Mouse (Mus musculus): ENCODE results near the gene Cma1. TPM values are rescaled to one million over a fixed set of nuclear protein-coding genes. Genes with fewer than 3 reads are reported as not detected.
A peak's percentile ranks its signal among the peaks of the same experiment; 100 is the strongest.

Gene Cma1
- polyA plus RNA-seq, 1 experiment, result 0.90 TPM

DNA sequence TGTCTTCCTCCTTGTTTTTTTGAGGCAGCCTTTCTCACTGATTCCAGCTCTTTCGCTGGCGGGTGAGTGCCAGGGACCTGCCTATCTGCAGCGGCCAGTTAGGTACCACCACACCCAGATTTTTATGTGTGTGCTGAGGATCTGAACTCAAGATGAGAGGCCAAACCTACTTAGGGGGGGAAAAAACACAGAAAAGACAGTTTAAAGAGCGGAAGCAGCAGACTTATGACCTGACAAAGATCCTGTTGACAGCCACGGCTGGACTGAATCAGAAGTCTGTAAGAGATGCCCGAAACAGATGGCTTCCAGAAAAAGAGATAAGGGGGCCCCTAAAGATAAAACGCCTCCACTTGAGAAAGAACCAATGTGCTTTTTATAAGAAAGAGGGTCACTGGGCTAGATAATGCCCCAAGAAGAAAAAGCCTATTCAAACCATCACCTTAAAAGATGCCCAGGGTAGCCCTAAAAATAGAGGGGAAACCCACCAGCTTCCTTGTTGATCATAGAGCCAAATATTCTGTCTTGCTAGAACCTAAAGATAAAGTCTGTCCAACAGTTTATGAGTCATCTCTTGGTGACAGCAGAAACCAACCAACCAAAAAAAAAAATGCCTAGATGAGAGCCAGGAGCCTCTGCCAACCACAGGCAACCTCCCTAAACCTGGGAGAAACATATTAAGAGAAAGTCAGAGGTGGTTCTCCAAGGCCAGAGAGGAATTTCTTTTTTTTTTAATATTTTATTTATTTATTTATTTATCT lies 21.8 kb downstream of the Cma1 start:
- H3K27me3 ChIP-seq (ENCODE audit: control insufficient read depth, insufficient read depth, insufficient read length), result no peaks in the 10 kb centered on the region
- H3K79me3 ChIP-seq (ENCODE audit: low read depth), result no peaks in the 10 kb centered on the region
- no peaks in the 10 kb centered on the region for H3K79me2 ChIP-seq (ENCODE audit: control insufficient read depth, insufficient read depth)
- H3ac ChIP-seq (ENCODE audit: control insufficient read depth, insufficient read length, low read depth), result no peak overlapping the region
- H3K4me3 ChIP-seq (ENCODE audit: insufficient read depth, poor library complexity, severe bottlenecking), result no peak overlapping the region
- TF ChIP-seq USF1 (IDR thresholded peaks at IDR 0.05; ENCODE audit: low read depth), result no peak
- no peak for TF ChIP-seq MYOG (IDR thresholded peaks at IDR 0.05; ENCODE audit: control insufficient read depth, extremely low read depth, insufficient read length)
- TF ChIP-seq CEBPB (IDR thresholded peaks at IDR 0.05; ENCODE audit: low read depth), result no peak
- no peak for TF ChIP-seq CTCF (IDR thresholded peaks at IDR 0.05; ENCODE audit: control insufficient read depth, insufficient read depth, insufficient read length)
- TF ChIP-seq MYOD1 (IDR thresholded peaks at IDR 0.05; ENCODE audit: control insufficient read depth, insufficient read length, low read depth), result no peak
- no peak for TF ChIP-seq MAX (IDR thresholded peaks at IDR 0.05)
- no peak for TF ChIP-seq FOSL1 (IDR thresholded peaks at IDR 0.05; ENCODE audit: insufficient read depth, low read length, poor library complexity, severe bottlenecking)
- H3K36me3 ChIP-seq (ENCODE audit: control insufficient read depth, insufficient read depth), result no peaks in the 10 kb centered on the region

DNA sequence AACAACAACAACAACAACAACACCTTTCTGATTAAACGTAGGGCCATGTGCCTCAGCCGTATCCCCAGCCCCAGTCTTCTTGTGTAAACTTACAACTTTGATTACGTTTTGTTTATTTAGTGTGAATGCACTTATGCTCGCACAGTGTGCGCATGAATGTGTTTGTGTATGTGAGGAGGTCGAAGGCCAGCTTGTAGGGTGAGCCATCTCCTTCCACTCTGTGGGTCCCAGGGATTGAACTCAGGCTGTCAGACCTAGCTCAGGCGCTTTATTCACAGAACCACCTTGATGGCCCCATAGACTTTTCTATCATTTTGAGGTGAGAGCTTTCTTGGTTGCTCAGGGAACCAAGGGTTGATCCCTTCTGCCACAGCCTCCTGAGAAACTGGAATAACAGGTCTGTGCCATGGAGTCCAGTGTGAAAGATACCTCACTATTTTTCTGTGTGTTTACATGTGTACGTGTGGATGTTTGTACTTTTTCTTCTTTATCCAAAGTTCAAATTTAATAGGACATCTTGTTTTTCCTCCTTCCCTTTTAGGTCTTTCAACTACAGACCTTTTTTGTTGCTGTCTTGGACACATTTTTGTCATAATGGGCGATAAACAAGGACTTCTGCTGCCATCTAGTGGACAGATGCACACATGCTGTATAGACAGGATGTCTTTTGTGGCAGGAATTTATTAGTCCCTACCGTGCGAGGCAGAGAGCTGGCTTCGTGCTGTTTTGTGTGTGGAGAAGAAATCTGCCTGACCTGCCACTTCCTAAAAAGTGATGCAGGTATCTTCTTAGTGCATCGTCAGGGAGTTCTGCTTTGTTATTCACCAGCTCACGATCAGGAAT lies 26.0 kb downstream of the Cma1 start:
- TF ChIP-seq CTCF (IDR thresholded peaks at IDR 0.05; ENCODE audit: control insufficient read depth, insufficient read depth, insufficient read length), result peak; percentile 60
- TF ChIP-seq MYOD1 (IDR thresholded peaks at IDR 0.05; ENCODE audit: control insufficient read depth, insufficient read length, low read depth), result no peak
- H3K36me3 ChIP-seq (ENCODE audit: control insufficient read depth, insufficient read depth), result no peaks in the 10 kb centered on the region
- H3K27me3 ChIP-seq (ENCODE audit: control insufficient read depth, insufficient read depth, insufficient read length), result no peaks in the 10 kb centered on the region
- H3K4me3 ChIP-seq (ENCODE audit: insufficient read depth, poor library complexity, severe bottlenecking), result no peak overlapping the region
- no peaks in the 10 kb centered on the region for H3K79me2 ChIP-seq (ENCODE audit: control insufficient read depth, insufficient read depth)
- no peaks in the 10 kb centered on the region for H3K79me3 ChIP-seq (ENCODE audit: low read depth)
- no peak overlapping the region for H3ac ChIP-seq (ENCODE audit: control insufficient read depth, insufficient read length, low read depth)

GRCm38 (mm10) chr14:55913406-55913805 lies 31.1 kb downstream of the Cma1 start:
- no peaks in the 10 kb centered on the region for H3K79me3 ChIP-seq (ENCODE audit: low read depth)
- TF ChIP-seq FOSL1 (IDR thresholded peaks at IDR 0.05; ENCODE audit: insufficient read depth, low read length, poor library complexity, severe bottlenecking) (no peak), MAX (IDR thresholded peaks at IDR 0.05) (no peak), CEBPB (IDR thresholded peaks at IDR 0.05; ENCODE audit: low read depth) (no peak), CTCF (IDR thresholded peaks at IDR 0.05; ENCODE audit: control insufficient read depth, insufficient read depth, insufficient read length) (no peak), MYOG (IDR thresholded peaks at IDR 0.05; ENCODE audit: control insufficient read depth, extremely low read depth, insufficient read length) (no peak), USF1 (IDR thresholded peaks at IDR 0.05; ENCODE audit: low read depth) (no peak), MYOD1 (IDR thresholded peaks at IDR 0.05; ENCODE audit: control insufficient read depth, insufficient read length, low read depth) (no peak)
- H3K36me3 ChIP-seq (ENCODE audit: control insufficient read depth, insufficient read depth), result no peaks in the 10 kb centered on the region
- H3K79me2 ChIP-seq (ENCODE audit: control insufficient read depth, insufficient read depth), result no peaks in the 10 kb centered on the region
- H3K27me3 ChIP-seq (ENCODE audit: control insufficient read depth, insufficient read depth, insufficient read length), result no peaks in the 10 kb centered on the region
- no peak overlapping the region for H3ac ChIP-seq (ENCODE audit: control insufficient read depth, insufficient read length, low read depth)
- H3K4me3 ChIP-seq (ENCODE audit: insufficient read depth, poor library complexity, severe bottlenecking), result no peak overlapping the region

DNA sequence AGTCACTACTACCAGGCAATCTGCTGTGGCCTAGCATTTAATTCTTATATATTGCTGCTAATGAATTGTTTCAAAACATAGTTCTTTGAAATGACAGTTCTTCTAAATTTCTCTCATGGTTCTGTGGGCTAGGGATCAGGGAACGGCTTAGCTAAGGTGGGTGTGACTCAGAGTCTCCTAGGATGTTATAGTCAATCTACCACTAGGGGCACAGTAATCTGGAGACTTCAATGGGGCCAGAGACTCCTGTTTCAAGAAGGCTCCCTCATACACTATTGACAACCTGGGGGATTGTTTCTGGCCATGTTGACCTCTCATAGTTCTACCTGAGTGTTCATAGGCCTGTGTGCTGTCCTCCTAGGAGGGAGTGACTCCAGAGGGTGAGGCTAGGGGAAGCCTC lies 39.0 kb downstream of the Cma1 start:
- Histone ChIP-seq H3K4me3 (ENCODE audit: insufficient read depth, poor library complexity, severe bottlenecking) (no peak overlapping the region), H3K79me3 (ENCODE audit: low read depth) (no peaks in the 10 kb centered on the region), H3K79me2 (ENCODE audit: control insufficient read depth, insufficient read depth) (no peaks in the 10 kb centered on the region), H3K27me3 (ENCODE audit: control insufficient read depth, insufficient read depth, insufficient read length) (peaks cover 6% of the 10 kb centered on the region), H3K36me3 (ENCODE audit: control insufficient read depth, insufficient read depth) (no peaks in the 10 kb centered on the region), H3ac (ENCODE audit: control insufficient read depth, insufficient read length, low read depth) (no peak overlapping the region)
- TF ChIP-seq USF1 (IDR thresholded peaks at IDR 0.05; ENCODE audit: low read depth), result no peak
- no peak for TF ChIP-seq CTCF (IDR thresholded peaks at IDR 0.05; ENCODE audit: control insufficient read depth, insufficient read depth, insufficient read length)
- TF ChIP-seq CEBPB (IDR thresholded peaks at IDR 0.05; ENCODE audit: low read depth), result no peak
- TF ChIP-seq FOSL1 (IDR thresholded peaks at IDR 0.05; ENCODE audit: insufficient read depth, low read length, poor library complexity, severe bottlenecking), result no peak
- no peak for TF ChIP-seq MYOG (IDR thresholded peaks at IDR 0.05; ENCODE audit: control insufficient read depth, extremely low read depth, insufficient read length)
- TF ChIP-seq MYOD1 (IDR thresholded peaks at IDR 0.05; ENCODE audit: control insufficient read depth, insufficient read length, low read depth), result no peak
- no peak for TF ChIP-seq MAX (IDR thresholded peaks at IDR 0.05)

DNA sequence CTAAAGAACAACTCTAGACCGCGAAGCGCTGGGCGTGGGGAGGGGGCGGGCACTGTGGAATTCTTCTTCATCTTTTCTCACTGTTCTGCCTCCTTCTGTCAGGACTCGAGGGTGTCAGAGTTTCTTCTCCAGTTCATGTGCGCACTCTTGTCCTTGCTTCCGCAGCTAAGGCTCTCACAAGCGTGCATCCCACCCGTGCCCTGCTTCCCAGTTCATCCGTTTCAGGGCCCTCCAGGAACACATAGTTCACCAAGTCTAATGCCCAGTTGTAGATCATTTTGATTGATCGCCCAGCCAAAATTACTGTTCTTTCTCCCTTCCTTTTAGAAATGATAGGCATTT lies 44.1 kb downstream of the Cma1 start:
- TF ChIP-seq CEBPB (IDR thresholded peaks at IDR 0.05; ENCODE audit: low read depth) (no peak), CTCF (IDR thresholded peaks at IDR 0.05; ENCODE audit: control insufficient read depth, insufficient read depth, insufficient read length) (no peak), MYOD1 (IDR thresholded peaks at IDR 0.05; ENCODE audit: control insufficient read depth, insufficient read length, low read depth) (no peak), USF1 (IDR thresholded peaks at IDR 0.05; ENCODE audit: low read depth) (no peak), FOSL1 (IDR thresholded peaks at IDR 0.05; ENCODE audit: insufficient read depth, low read length, poor library complexity, severe bottlenecking) (no peak), MAX (IDR thresholded peaks at IDR 0.05) (no peak), MYOG (IDR thresholded peaks at IDR 0.05; ENCODE audit: control insufficient read depth, extremely low read depth, insufficient read length) (no peak)
- Histone ChIP-seq H3K27me3 (ENCODE audit: control insufficient read depth, insufficient read depth, insufficient read length) (no peaks in the 10 kb centered on the region), H3K79me3 (ENCODE audit: low read depth) (no peaks in the 10 kb centered on the region), H3K79me2 (ENCODE audit: control insufficient read depth, insufficient read depth) (no peaks in the 10 kb centered on the region), H3ac (ENCODE audit: control insufficient read depth, insufficient read length, low read depth) (no peak overlapping the region), H3K36me3 (ENCODE audit: control insufficient read depth, insufficient read depth) (peaks cover 20% of the 10 kb centered on the region), H3K4me3 (ENCODE audit: insufficient read depth, poor library complexity, severe bottlenecking) (no peak overlapping the region)
